24 mouse cellular contexts compared by ENCODE assay signal in genomic region chr1:71570116-71570515, GRCm38 (mm10). TPM values are rescaled to one million over a fixed set of nuclear protein-coding genes. Genes with fewer than 3 reads are reported as not detected.
DNase-seq lines count a peak whose midpoint lies in the region; ATAC-seq lines count a peak whose summit lies in the region.
"Had no signal": no experiment of that assay in that cellular context is flagged by ENCODE, and none has a peak within 500 bp of the region (broad histone marks: within the 10 kb centered on the region; RNA-seq: fewer than 3 reads in every experiment).

No protein-coding gene starts in this region.

- H3K4me1 ChIP-seq in embryonic facial prominence, embryonic 14.5 days (ENCODE audit: control insufficient read depth, insufficient read depth, low read length) = no peaks in the 10 kb centered on the region
- H3K4me1 ChIP-seq in embryonic facial prominence, embryonic 10.5 days = no peaks in the 10 kb centered on the region
- H3K4me1 ChIP-seq in midbrain, embryonic 11.5 days (ENCODE audit: control insufficient read depth, insufficient read depth, low read length) = no peaks in the 10 kb centered on the region
- no peaks in the 10 kb centered on the region for H3K4me1 ChIP-seq in midbrain, embryonic 13.5 days (replicated peaks)
- H3K4me1 ChIP-seq: forebrain, embryonic 13.5 days; forebrain, embryonic 15.5 days had no signal

- H3K4me3 ChIP-seq in embryonic facial prominence, embryonic 14.5 days (ENCODE audit: low read depth, low read length) = no peak overlapping the region
- H3K4me3 ChIP-seq in embryonic facial prominence, embryonic 10.5 days = no peak overlapping the region
- no peak overlapping the region for H3K4me3 ChIP-seq in midbrain, embryonic 11.5 days (ENCODE audit: low read depth, low read length)
- H3K4me3 ChIP-seq in midbrain, embryonic 13.5 days (replicated peaks) = no peak overlapping the region
- H3K4me3 ChIP-seq: embryonic facial prominence, embryonic 13.5 days; forebrain, embryonic 13.5 days; forebrain, embryonic 15.5 days had no signal

- WGBS in embryonic facial prominence, embryonic 14.5 days = 87% methylated on average over 4 of the region's 4 CpGs
- 88% methylated on average over 4 of the region's 4 CpGs for WGBS in embryonic facial prominence, embryonic 10.5 days
- 88% methylated on average over 4 of the region's 4 CpGs for WGBS in midbrain, embryonic 11.5 days
- WGBS in midbrain, embryonic 13.5 days = 88% methylated on average over 4 of the region's 4 CpGs

- H3K9me3 ChIP-seq in embryonic facial prominence, embryonic 14.5 days (ENCODE audit: control insufficient read depth, low read length) = 0 out of 2 replicates have a peak, but pooled peaks cover 3% of the 10 kb centered on the region
- no peaks in the 10 kb centered on the region for H3K9me3 ChIP-seq in embryonic facial prominence, embryonic 10.5 days
- no peaks in the 10 kb centered on the region for H3K9me3 ChIP-seq in midbrain, embryonic 11.5 days (ENCODE audit: control insufficient read depth, low read length)
- no peaks in the 10 kb centered on the region for H3K9me3 ChIP-seq in midbrain, embryonic 13.5 days
- H3K9me3 ChIP-seq: embryonic facial prominence, embryonic 13.5 days; forebrain, embryonic 13.5 days; forebrain, embryonic 15.5 days; G1E had no signal

- no peak overlapping the region for H3K9ac ChIP-seq in embryonic facial prominence, embryonic 14.5 days (ENCODE audit: low read depth, low read length)
- no peak overlapping the region for H3K9ac ChIP-seq in midbrain, embryonic 11.5 days (ENCODE audit: low read length)
- no peak overlapping the region for H3K9ac ChIP-seq in midbrain, embryonic 13.5 days (replicated peaks)
- H3K9ac ChIP-seq: embryonic facial prominence, embryonic 13.5 days; forebrain, embryonic 13.5 days; forebrain, embryonic 15.5 days; forebrain, postnatal 0 days had no signal

- no peak overlapping the region for H3K27ac ChIP-seq in embryonic facial prominence, embryonic 14.5 days (replicated peaks; ENCODE audit: low read depth, low read length)
- H3K27ac ChIP-seq in embryonic facial prominence, embryonic 10.5 days (replicated peaks) = no peak overlapping the region
- no peak overlapping the region for H3K27ac ChIP-seq in midbrain, embryonic 11.5 days (ENCODE audit: low read depth, low read length)
- no peak overlapping the region for H3K27ac ChIP-seq in midbrain, embryonic 13.5 days
- H3K27ac ChIP-seq: embryonic facial prominence, embryonic 13.5 days; forebrain, embryonic 13.5 days; forebrain, embryonic 15.5 days had no signal

- peaks cover 96% of the 10 kb centered on the region for H3K36me3 ChIP-seq in embryonic facial prominence, embryonic 14.5 days (ENCODE audit: control insufficient read depth, insufficient read depth, low read length)
- peaks cover 95% of the 10 kb centered on the region for H3K36me3 ChIP-seq in embryonic facial prominence, embryonic 10.5 days (replicated peaks)
- peaks cover 19% of the 10 kb centered on the region for H3K36me3 ChIP-seq in midbrain, embryonic 11.5 days (ENCODE audit: control insufficient read depth, insufficient read depth, low read length)
- H3K36me3 ChIP-seq in midbrain, embryonic 13.5 days = peaks cover 76% of the 10 kb centered on the region

- peak; percentile 12 for DNase-seq in embryonic facial prominence, embryonic 14.5 days (ENCODE audit: low spot score)
- no peak for DNase-seq in embryonic facial prominence, embryonic 10.5 days (ENCODE audit: low spot score)
- DNase-seq in midbrain, embryonic 11.5 days (ENCODE audit: low spot score, missing footprints) = peak; percentile 53
- DNase-seq in spleen, postnatal 10 days (ENCODE audit: low spot score in 2 of 2) = no peak
- DNase-seq: adrenal gland, adult 8-10 months; adrenal gland, postnatal 14 days; adrenal gland, postnatal 36 days; B cell, adult 2 months; cerebellum, adult 11-12 months; cerebellum, adult 2 months; cerebellum, adult 9-10 months; cerebellum, postnatal 10 days; cerebellum, postnatal 25 days; forebrain, postnatal 0 days had no signal

- H3K4me2 ChIP-seq in embryonic facial prominence, embryonic 14.5 days (ENCODE audit: low read depth, low read length) = no peak overlapping the region
- H3K4me2 ChIP-seq in midbrain, embryonic 11.5 days = no peak overlapping the region
- no peak overlapping the region for H3K4me2 ChIP-seq in midbrain, embryonic 13.5 days (replicated peaks)
- H3K4me2 ChIP-seq: embryonic facial prominence, embryonic 13.5 days; forebrain, embryonic 13.5 days; forebrain, embryonic 15.5 days had no signal

- no peaks in the 10 kb centered on the region for H3K27me3 ChIP-seq in embryonic facial prominence, embryonic 14.5 days (replicated peaks; ENCODE audit: control insufficient read depth, insufficient read depth, low read length)
- H3K27me3 ChIP-seq in embryonic facial prominence, embryonic 10.5 days (replicated peaks; ENCODE audit: low read depth, poor library complexity, severe bottlenecking) = no peaks in the 10 kb centered on the region
- no peaks in the 10 kb centered on the region for H3K27me3 ChIP-seq in midbrain, embryonic 11.5 days (ENCODE audit: control insufficient read depth, insufficient read depth, low read length)
- no peaks in the 10 kb centered on the region for H3K27me3 ChIP-seq in midbrain, embryonic 13.5 days
- H3K27me3 ChIP-seq: CH12.LX; embryonic facial prominence, embryonic 13.5 days; forebrain, embryonic 13.5 days; forebrain, embryonic 15.5 days; Patski had no signal

- peak; percentile 61; the same call in 1 of the 2 replicates for ATAC-seq in embryonic facial prominence, embryonic 14.5 days (ENCODE audit: low read depth)
- ATAC-seq in midbrain, embryonic 11.5 days (ENCODE audit: low FRiP score) = no peak
- no peak for ATAC-seq in midbrain, embryonic 13.5 days
- ATAC-seq in megakaryocyte progenitor cell, adult 5-6 weeks (replicated peaks; ENCODE audit: poor library complexity) = peak; percentile 20; the same call in 1 of the 2 replicates
- ATAC-seq: activated CD4-positive, CD25-positive, alpha-beta regulatory T cell, adult 4 months; CD4-positive, CD25-positive, alpha-beta regulatory T cell, adult 4 months; forebrain, embryonic 13.5 days; forebrain, embryonic 15.5 days; forebrain, postnatal 0 days; Patski had no signal

RNA-seq across cellular contexts. Expression of gene Atic, which starts 13.2 kb away (rescaled TPM):
- polyA plus RNA-seq in embryonic facial prominence, embryonic 14.5 days (2014; fragmentation: Nextera tagmentation; extraction: Ambion mirVana) = 53.8 and 62.9 TPM in 2 replicates
- polyA plus RNA-seq in embryonic facial prominence, embryonic 10.5 days (2016; fragmentation: Nextera tagmentation; extraction: Ambion mirVana) = 77.2 and 78.4 TPM in 2 replicates
- 38.8 and 42.9 TPM in 2 replicates for polyA plus RNA-seq in midbrain, embryonic 11.5 days (2014; fragmentation: Nextera tagmentation; extraction: Ambion mirVana)
- polyA plus RNA-seq in midbrain, embryonic 13.5 days (2015; fragmentation: Nextera tagmentation; extraction: Ambion mirVana) = 27.5 and 28.0 TPM in 2 replicates
- total RNA-seq in megakaryocyte progenitor cell, adult 5-6 weeks (2015) = 85.0 and 101 TPM in 2 replicates
- total RNA-seq in megakaryocyte progenitor cell, adult 5-6 weeks (2017) = 219 and 226 TPM in 2 replicates

Comparison
In these comparisons a context has a peak if more than half of its experiments do, and no peak if none do; other contexts are left out.
1. DNase-seq: peak in embryonic facial prominence, embryonic 14.5 days (single experiment) and midbrain, embryonic 11.5 days (single experiment); none in embryonic facial prominence, embryonic 10.5 days (single experiment) and spleen, postnatal 10 days (0 of 2).
2. ATAC-seq: peak in embryonic facial prominence, embryonic 14.5 days (single experiment) and megakaryocyte progenitor cell, adult 5-6 weeks (single experiment); none in midbrain, embryonic 11.5 days (single experiment) and midbrain, embryonic 13.5 days (single experiment).